Mouse (Mus musculus) ES-E14 (cell line): ENCODE measurements around the gene Dnali1. TPM values are rescaled to one million over a fixed set of nuclear protein-coding genes. Genes with fewer than 3 reads are reported as not detected.

Experiments
- DNase-seq: peaks from one replicate; pipeline ENCODE4 v3.0.0-alpha.2; 2013; ENCODE audit warnings: low read depth, low spot score
- H3K27ac ChIP-seq: 2 replicates; pipeline ENCODE4 v1.5.1; 2012; ENCODE audit warnings: low read depth, mild to moderate bottlenecking, low read length, moderate library complexity, mixed read lengths; ENCODE audit not compliant: poor library complexity, insufficient read depth, severe bottlenecking
- H3K36me3 ChIP-seq: 2 replicates; pipeline ENCODE4 v1.6.1; 2012; ENCODE audit warnings: mild to moderate bottlenecking, low read length, moderate library complexity, mixed read lengths; ENCODE audit not compliant: control insufficient read depth, poor library complexity, insufficient read depth, severe bottlenecking
- H3K4me1 ChIP-seq, 2 experiments: fragments of 150-350 bp in 1 of 2; sonication (generic) in 1 of 2; 2 replicates each; pipeline ENCODE4 v1.6.1; 2012; ENCODE audit warnings: low read length in 2 of 2, mild to moderate bottlenecking in 1 of 2, mixed read lengths in 1 of 2; ENCODE audit not compliant: control insufficient read depth in 2 of 2, insufficient read depth in 2 of 2, poor library complexity in 1 of 2
- H3K4me3 ChIP-seq, 2 experiments: fragments of 150-350 bp in 1 of 2; sonication (generic) in 1 of 2; 2 replicates each; pipeline ENCODE4 v1.5.1; 2012; ENCODE audit warnings: low read length in 2 of 2, low read depth in 1 of 2, mild to moderate bottlenecking in 1 of 2, mixed read lengths in 1 of 2; ENCODE audit not compliant: insufficient read depth in 1 of 2, poor library complexity in 1 of 2, severe bottlenecking in 1 of 2
- H3K9ac ChIP-seq: 2 replicates; pipeline ENCODE4 v1.6.1; 2012; ENCODE audit warnings: low read depth, mild to moderate bottlenecking, low read length, mixed read lengths; ENCODE audit not compliant: poor library complexity, insufficient read depth, severe bottlenecking
- H3K9me3 ChIP-seq: fragments of 150-350 bp; sonication (generic); 2 replicates; pipeline ENCODE4 v1.6.1; 2012; ENCODE audit warnings: low read depth, mild to moderate bottlenecking, low read length; ENCODE audit not compliant: control insufficient read depth, insufficient read depth
- CHD2 ChIP-seq: IDR thresholded peaks from 2 replicates; pipeline ENCODE4 v1.6.1; 2014; ENCODE audit warnings: mild to moderate bottlenecking, low read depth, low read length, inconsistent platforms
- HCFC1 ChIP-seq: IDR thresholded peaks from 2 replicates; pipeline ENCODE4 v1.6.1; 2012; ENCODE audit warnings: low read length, inconsistent platforms, borderline replicate concordance; ENCODE audit not compliant: insufficient read depth
- MAFK ChIP-seq: IDR thresholded peaks from 2 replicates; pipeline ENCODE4 v1.6.1; 2014; ENCODE audit warnings: mild to moderate bottlenecking, low read depth, low read length, inconsistent platforms; ENCODE audit not compliant: insufficient read depth
- ZC3H11A ChIP-seq: IDR thresholded peaks from 2 replicates; pipeline ENCODE4 v1.6.1; 2012; ENCODE audit warnings: low read depth, mild to moderate bottlenecking, inconsistent platforms, low read length, borderline replicate concordance
- ZNF384 ChIP-seq: IDR thresholded peaks from 2 replicates; pipeline ENCODE4 v1.6.1; 2012; ENCODE audit warnings: low read depth, low read length, inconsistent platforms
- in situ Hi-C, 2 experiments: fragments of 600-800 bp; cut with MboI; formaldehyde crosslinking; loops; one replicate each; pipeline ENCODE4 v1.15.1; 2025; ENCODE audit warnings: low sequenced_read_pairs in 2 of 2, inconsistent platforms in 1 of 2; ENCODE audit not compliant: unreplicated experiment in 2 of 2
- total RNA-seq: library from RNA; depleted of rRNA; stranded (reverse); fragments of 300-350 nt; gene quantifications from 2 replicates; pipeline ENCODE4 v1.2.3, GENCODE M21; 2012

Dnali1 gene
- total RNA-seq, 1 experiment, result not detected

GRCm38 (mm10) chr4:125101334-125101733 lies 35.8 kb upstream of the Dnali1 start:
- Histone ChIP-seq H3K4me3 (no peak overlapping the region), H3K36me3 (peaks cover 5% of the 10 kb centered on the region; the same call in 1 of the 2 replicates), H3K4me1 (peaks cover 0 to 12% of the 10 kb centered on the region in 2 experiments; a peak in 2 of 4 replicates), H3K9me3 (no peaks in the 10 kb centered on the region), H3K27ac (no peak overlapping the region), H3K9ac (no peak overlapping the region)
- in situ Hi-C loops, result no loop called here
- TF ChIP-seq HCFC1 (no peak), ZC3H11A (no peak), CHD2 (no peak), MAFK (no peak), ZNF384 (no peak)
- no peak for DNase-seq

- Histone ChIP-seq H3K9ac (no peak overlapping the region), H3K36me3 (peaks cover 2% of the 10 kb centered on the region; the same call in 1 of the 2 replicates), H3K4me3 (no peak overlapping the region), H3K27ac (no peak overlapping the region), H3K4me1 (peaks cover 0 to 7% of the 10 kb centered on the region in 2 experiments; a peak in 2 of 4 replicates), H3K9me3 (no peaks in the 10 kb centered on the region)
- peak; percentile 94 for DNase-seq
- TF ChIP-seq CHD2, result no peak
- no peak for TF ChIP-seq ZNF384
- peak; percentile 56 for TF ChIP-seq ZC3H11A
- TF ChIP-seq HCFC1, result no peak
- no peak for TF ChIP-seq MAFK
- in situ Hi-C loops, result no loop called here
These were observed 34.0 kb upstream of the Dnali1 start for GRCm38 (mm10) chr4:125099458-125099857.

GRCm38 (mm10) chr4:125097412-125097811 lies 31.9 kb upstream of the Dnali1 start:
- in situ Hi-C loops, result no loop called here
- DNase-seq, result no peak

GRCm38 (mm10) chr4:125096066-125096465 lies 30.6 kb upstream of the Dnali1 start:
- no peak overlapping the region for H3K9ac ChIP-seq
- H3K4me3 ChIP-seq, result no peak overlapping the region
- no peaks in the 10 kb centered on the region for H3K9me3 ChIP-seq
- no peak for TF ChIP-seq MAFK
- no peak for TF ChIP-seq ZC3H11A
- no peak for TF ChIP-seq HCFC1
- TF ChIP-seq ZNF384, result no peak
- TF ChIP-seq CHD2, result no peak
- peaks cover 7% of the 10 kb centered on the region; the same call in 1 of the 2 replicates for H3K36me3 ChIP-seq
- peaks cover 0 to 5% of the 10 kb centered on the region in 2 experiments; a peak in 2 of 4 replicates for H3K4me1 ChIP-seq
- in situ Hi-C loops, result no loop called here
- no peak overlapping the region for H3K27ac ChIP-seq
- DNase-seq, result no peak

More at GRCm38 (mm10) chr4:125097412-125097811, 31.9 kb upstream of the Dnali1 start:
- no peak for TF ChIP-seq ZNF384
- peaks cover 2% of the 10 kb centered on the region; the same call in 1 of the 2 replicates for H3K36me3 ChIP-seq
- peaks cover 0 to 7% of the 10 kb centered on the region in 2 experiments; a peak in 2 of 4 replicates for H3K4me1 ChIP-seq
- H3K9ac ChIP-seq, result no peak overlapping the region; the same call in 1 of the 2 replicates
- H3K4me3 ChIP-seq, result no peak overlapping the region
- H3K9me3 ChIP-seq, result no peaks in the 10 kb centered on the region
- no peak overlapping the region for H3K27ac ChIP-seq

- Histone ChIP-seq H3K9ac (no peak overlapping the region), H3K27ac (no peak overlapping the region), H3K4me1 (peaks cover 0 to 2% of the 10 kb centered on the region in 2 experiments; a peak in 1 of 4 replicates), H3K36me3 (peaks cover 14% of the 10 kb centered on the region), H3K4me3 (no peak overlapping the region), H3K9me3 (no peaks in the 10 kb centered on the region)
- TF ChIP-seq CHD2 (no peak), MAFK (no peak), ZNF384 (no peak), ZC3H11A (no peak)
- in situ Hi-C loops, result no loop called here
- no peak for DNase-seq
These were observed 27.5 kb upstream of the Dnali1 start for GRCm38 (mm10) chr4:125093031-125093430.
